Mouse (Mus musculus): ENCODE measurements around the gene Otop1.

Otop1 gene

GRCm38 (mm10) chr5:38307255-38308101 is 31.7 kb downstream of the Otop1 start:
- H3K9me3 ChIP-seq (ENCODE audit: low read length), result peaks cover 1% of the 10 kb centered on the region; the same call in 1 of the 2 replicates
- no peak for TF ChIP-seq NANOG (IDR thresholded peaks at IDR 0.05; ENCODE audit: borderline replicate concordance, low read length)
- peak; percentile 87 for TF ChIP-seq CTCF (conservative IDR thresholded peaks at IDR 0.05; ENCODE audit: low read length)
- H3K4me1 ChIP-seq (replicated peaks; ENCODE audit: low read depth, low read length), result peaks cover 7% of the 10 kb centered on the region
- H3K4me3 ChIP-seq (replicated peaks; ENCODE audit: low read length), result peak overlapping the region; percentile 67
- peaks cover 33% of the 10 kb centered on the region for H3K27me3 ChIP-seq (ENCODE audit: insufficient read depth, low read length)
- no peaks in the 10 kb centered on the region for H3K36me3 ChIP-seq (ENCODE audit: insufficient read depth, low read length)

GRCm38 (mm10) chr5:38308873-38309272 is 33.1 kb downstream of the Otop1 start:
- no peaks in the 10 kb centered on the region for H3K4me1 ChIP-seq (replicated peaks; ENCODE audit: low read depth, low read length)
- H3K4me3 ChIP-seq (replicated peaks; ENCODE audit: low read length), result no peak overlapping the region
- peak; percentile 40 for TF ChIP-seq CTCF (conservative IDR thresholded peaks at IDR 0.05; ENCODE audit: low read length)
- TF ChIP-seq POU5F1 (IDR thresholded peaks at IDR 0.05; ENCODE audit: borderline replicate concordance, low read length), result no peak

GRCm38 (mm10) chr5:38309795-38310194 is 34.0 kb downstream of the Otop1 start:
- Histone ChIP-seq H3K4me3 (replicated peaks; ENCODE audit: low read length) (no peak overlapping the region), H3K27me3 (ENCODE audit: insufficient read depth, low read length) (peaks cover 41% of the 10 kb centered on the region), H3K9me3 (ENCODE audit: low read length) (peaks cover 7% of the 10 kb centered on the region), H3K36me3 (ENCODE audit: insufficient read depth, low read length) (no peaks in the 10 kb centered on the region), H3K4me1 (replicated peaks; ENCODE audit: low read depth, low read length) (no peaks in the 10 kb centered on the region)
- no peak for TF ChIP-seq CTCF (conservative IDR thresholded peaks at IDR 0.05; ENCODE audit: low read length)
- TF ChIP-seq NANOG (IDR thresholded peaks at IDR 0.05; ENCODE audit: borderline replicate concordance, low read length), result no peak
- TF ChIP-seq POU5F1 (IDR thresholded peaks at IDR 0.05; ENCODE audit: borderline replicate concordance, low read length), result no peak

More at GRCm38 (mm10) chr5:38308873-38309272, 33.1 kb downstream of the Otop1 start:
- Histone ChIP-seq H3K9me3 (ENCODE audit: low read length) (peaks cover 7% of the 10 kb centered on the region), H3K27me3 (ENCODE audit: insufficient read depth, low read length) (peaks cover 34% of the 10 kb centered on the region), H3K36me3 (ENCODE audit: insufficient read depth, low read length) (no peaks in the 10 kb centered on the region)

GRCm38 (mm10) chr5:38318966-38319786 is 43.4 kb downstream of the Otop1 start, which contains the start of gene Drd5:
Gene Drd5, plus strand, starts transcription at chr5:38319367.
- no peaks in the 10 kb centered on the region for H3K36me3 ChIP-seq (ENCODE audit: insufficient read depth, low read length)
- TF ChIP-seq NANOG (IDR thresholded peaks at IDR 0.05; ENCODE audit: borderline replicate concordance, low read length) (no peak), POU5F1 (IDR thresholded peaks at IDR 0.05; ENCODE audit: borderline replicate concordance, low read length) (no peak), CTCF (conservative IDR thresholded peaks at IDR 0.05; ENCODE audit: low read length) (no peak)
- H3K4me3 ChIP-seq (replicated peaks; ENCODE audit: low read length), result peak within 1 kb of the TSS; percentile 80
- peaks cover 9% of the 10 kb centered on the region for H3K9me3 ChIP-seq (ENCODE audit: low read length)
- peaks cover 92% of the 10 kb centered on the region for H3K27me3 ChIP-seq (ENCODE audit: insufficient read depth, low read length)
- H3K4me1 ChIP-seq (replicated peaks; ENCODE audit: low read depth, low read length), result peaks cover 12% of the 10 kb centered on the region

GRCm38 (mm10) chr5:38333381-38333780 is 57.6 kb downstream of the Otop1 start:
- Histone ChIP-seq H3K27me3 (ENCODE audit: insufficient read depth, low read length) (no peaks in the 10 kb centered on the region), H3K9me3 (ENCODE audit: low read length) (peaks cover 28% of the 10 kb centered on the region), H3K4me3 (replicated peaks; ENCODE audit: low read length) (no peak overlapping the region), H3K36me3 (ENCODE audit: insufficient read depth, low read length) (no peaks in the 10 kb centered on the region), H3K4me1 (replicated peaks; ENCODE audit: low read depth, low read length) (no peaks in the 10 kb centered on the region)
- TF ChIP-seq CTCF (conservative IDR thresholded peaks at IDR 0.05; ENCODE audit: low read length), result no peak

GRCm38 (mm10) chr5:38334582-38334981 is 58.8 kb downstream of the Otop1 start:
- H3K27me3 ChIP-seq (ENCODE audit: insufficient read depth, low read length), result no peaks in the 10 kb centered on the region
- no peaks in the 10 kb centered on the region for H3K4me1 ChIP-seq (replicated peaks; ENCODE audit: low read depth, low read length)
- peaks cover 18% of the 10 kb centered on the region for H3K9me3 ChIP-seq (ENCODE audit: low read length)
- H3K36me3 ChIP-seq (ENCODE audit: insufficient read depth, low read length), result no peaks in the 10 kb centered on the region
- no peak overlapping the region for H3K4me3 ChIP-seq (replicated peaks; ENCODE audit: low read length)
- TF ChIP-seq POU5F1 (IDR thresholded peaks at IDR 0.05; ENCODE audit: borderline replicate concordance, low read length) (no peak), CTCF (conservative IDR thresholded peaks at IDR 0.05; ENCODE audit: low read length) (no peak)

- Histone ChIP-seq H3K4me1 (replicated peaks; ENCODE audit: low read depth, low read length) (no peaks in the 10 kb centered on the region), H3K9me3 (ENCODE audit: low read length) (no peaks in the 10 kb centered on the region), H3K4me3 (replicated peaks; ENCODE audit: low read length) (no peak overlapping the region), H3K36me3 (ENCODE audit: insufficient read depth, low read length) (no peaks in the 10 kb centered on the region), H3K27me3 (ENCODE audit: insufficient read depth, low read length) (peaks cover 7% of the 10 kb centered on the region)
- no peak for TF ChIP-seq NANOG (IDR thresholded peaks at IDR 0.05; ENCODE audit: borderline replicate concordance, low read length)
- TF ChIP-seq POU5F1 (IDR thresholded peaks at IDR 0.05; ENCODE audit: borderline replicate concordance, low read length), result no peak
- TF ChIP-seq CTCF (conservative IDR thresholded peaks at IDR 0.05; ENCODE audit: low read length), result no peak
These were observed 67.3 kb downstream of the Otop1 start for GRCm38 (mm10) chr5:38343101-38343500.

- H3K4me1 ChIP-seq (replicated peaks; ENCODE audit: low read depth, low read length), result no peaks in the 10 kb centered on the region
- TF ChIP-seq POU5F1 (IDR thresholded peaks at IDR 0.05; ENCODE audit: borderline replicate concordance, low read length) (no peak), CTCF (conservative IDR thresholded peaks at IDR 0.05; ENCODE audit: low read length) (no peak), NANOG (IDR thresholded peaks at IDR 0.05; ENCODE audit: borderline replicate concordance, low read length) (no peak)
- no peaks in the 10 kb centered on the region for H3K36me3 ChIP-seq (ENCODE audit: insufficient read depth, low read length)
- H3K27me3 ChIP-seq (ENCODE audit: insufficient read depth, low read length), result peaks cover 12% of the 10 kb centered on the region
- no peaks in the 10 kb centered on the region for H3K9me3 ChIP-seq (ENCODE audit: low read length)
- no peak overlapping the region for H3K4me3 ChIP-seq (replicated peaks; ENCODE audit: low read length)
These were observed 71.1 kb downstream of the Otop1 start for GRCm38 (mm10) chr5:38346646-38347432.

Data from E14TG2a.4 (cell line).